Mouse (Mus musculus): ENCODE data around the gene Faim. TPM values are rescaled to one million over a fixed set of nuclear protein-coding genes. Genes with fewer than 3 reads are reported as not detected.

Faim gene
- total and polyA plus RNA-seq, 3 experiments = 35.7 to 83.5 (median 52.4) TPM

- TF ChIP-seq HCFC1 (IDR thresholded peaks at IDR 0.05; ENCODE audit: low read depth, low read length) (no peak), MAZ (IDR thresholded peaks at IDR 0.05; ENCODE audit: low read depth, low read length) (no peak), MAFK (IDR thresholded peaks at IDR 0.05; ENCODE audit: insufficient replicate concordance, low read length) (no peak), PAX5 (IDR thresholded peaks at IDR 0.05; ENCODE audit: low read length) (no peak), JUN (IDR thresholded peaks at IDR 0.05; ENCODE audit: insufficient read depth, low read depth, low read length) (no peak), KAT2A (IDR thresholded peaks at IDR 0.05; ENCODE audit: insufficient replicate concordance, low read length) (no peak), USF1 (IDR thresholded peaks at IDR 0.05; ENCODE audit: low read depth, low read length) (no peak), ZKSCAN1 (IDR thresholded peaks at IDR 0.05; ENCODE audit: borderline replicate concordance, low read depth, low read length) (no peak)
- H3K9me3 ChIP-seq (replicated peaks; ENCODE audit: low read length) = peaks cover 26% of the 10 kb centered on the region
- dilution Hi-C loops (cut with MboI; ENCODE audit: extremely low pct_ligation_motif_present, extremely low pct_unique_long_range_greater_than_20kb, low sequenced_read_pairs) (no loop called here), in situ Hi-C loops (cut with MboI; ENCODE audit: low pct_ligation_motif_present, low pct_unique_long_range_greater_than_20kb, low sequenced_read_pairs) (loop anchor here (25.0 kb wide), 1 partner anchor 321 kb away; no protein-coding TSS in a partner anchor)
- H3K36me3 ChIP-seq (replicated peaks in 1 of 2; ENCODE audit: control insufficient read depth in 1 of 2, insufficient read depth in 1 of 2, low read length in 1 of 2) = no peaks in the 10 kb centered on the region
- no peak overlapping the region for H3K27ac ChIP-seq (ENCODE audit: insufficient read depth, low read depth)
- DNase-seq (ENCODE audit: extremely low read depth) = no peak
- no peaks in the 10 kb centered on the region for H3K4me1 ChIP-seq (ENCODE audit: control insufficient read depth in 1 of 2, insufficient read depth in 2 of 2)
- no peak overlapping the region for H3K4me3 ChIP-seq (replicated peaks in 1 of 3; ENCODE audit: low read depth in 2 of 3, low read length in 2 of 3, poor library complexity in 1 of 3)
- no peak overlapping the region for H3K9ac ChIP-seq (ENCODE audit: insufficient read depth, low read depth)
- no peak overlapping the region for H3K4me2 ChIP-seq (ENCODE audit: insufficient read depth, low read depth, poor library complexity, severe bottlenecking)
- H3K27me3 ChIP-seq (replicated peaks) = peaks cover 3% of the 10 kb centered on the region
- H3K79me2 ChIP-seq (replicated peaks; ENCODE audit: control insufficient read depth, extremely low read depth, insufficient read depth, poor library complexity, severe bottlenecking) = no peaks in the 10 kb centered on the region
These were observed 27.5 kb upstream of the Faim start for GRCm38 (mm10) chr9:98958628-98959027.

DNA sequence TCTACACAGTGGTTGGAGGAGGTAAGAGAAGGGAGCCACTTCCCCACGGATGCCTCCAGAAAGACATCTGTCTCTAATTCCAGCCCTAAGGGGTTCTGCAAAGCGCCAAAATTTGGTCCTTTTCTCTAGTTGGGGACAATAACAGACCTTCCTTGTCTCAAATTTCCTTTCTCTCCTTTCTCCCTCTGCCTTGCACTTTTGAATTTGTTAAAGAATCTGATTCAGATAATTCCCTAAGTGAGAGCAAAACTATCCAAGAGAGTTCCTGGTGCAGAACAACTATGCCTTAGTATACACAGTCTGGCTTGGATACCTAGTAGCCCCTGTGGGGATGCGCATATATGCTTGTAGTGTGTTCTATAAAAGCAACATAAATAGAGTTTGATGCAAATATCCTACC lies 26.3 kb upstream of the Faim start:
- Histone ChIP-seq H3K27me3 (replicated peaks) (peaks cover 3% of the 10 kb centered on the region), H3K4me1 (ENCODE audit: control insufficient read depth in 1 of 2, insufficient read depth in 2 of 2) (no peaks in the 10 kb centered on the region), H3K9me3 (replicated peaks; ENCODE audit: low read length) (peaks cover 20% of the 10 kb centered on the region), H3K9ac (ENCODE audit: insufficient read depth, low read depth) (no peak overlapping the region), H3K4me3 (replicated peaks in 1 of 3; ENCODE audit: low read depth in 2 of 3, low read length in 2 of 3, poor library complexity in 1 of 3) (no peak overlapping the region), H3K36me3 (replicated peaks in 1 of 2; ENCODE audit: control insufficient read depth in 1 of 2, insufficient read depth in 1 of 2, low read length in 1 of 2) (no peaks in the 10 kb centered on the region), H3K27ac (ENCODE audit: insufficient read depth, low read depth) (no peak overlapping the region), H3K79me2 (replicated peaks; ENCODE audit: control insufficient read depth, extremely low read depth, insufficient read depth, poor library complexity, severe bottlenecking) (no peaks in the 10 kb centered on the region), H3K4me2 (ENCODE audit: insufficient read depth, low read depth, poor library complexity, severe bottlenecking) (no peak overlapping the region)
- dilution Hi-C loops (cut with MboI; ENCODE audit: extremely low pct_ligation_motif_present, extremely low pct_unique_long_range_greater_than_20kb, low sequenced_read_pairs) (no loop called here), in situ Hi-C loops (cut with MboI; ENCODE audit: low pct_ligation_motif_present, low pct_unique_long_range_greater_than_20kb, low sequenced_read_pairs) (loop anchor here (25.0 kb wide), 1 partner anchor 323 kb away; no protein-coding TSS in a partner anchor)
- TF ChIP-seq NELFE (IDR thresholded peaks at IDR 0.05; ENCODE audit: low read depth, low read length) (no peak), PAX5 (IDR thresholded peaks at IDR 0.05; ENCODE audit: low read length) (no peak), MEF2A (IDR thresholded peaks at IDR 0.05; ENCODE audit: borderline replicate concordance, low read depth, low read length) (no peak), RAD21 (IDR thresholded peaks at IDR 0.05; ENCODE audit: low read depth, low read length) (no peak)
- no peak for DNase-seq (ENCODE audit: extremely low read depth)

DNA sequence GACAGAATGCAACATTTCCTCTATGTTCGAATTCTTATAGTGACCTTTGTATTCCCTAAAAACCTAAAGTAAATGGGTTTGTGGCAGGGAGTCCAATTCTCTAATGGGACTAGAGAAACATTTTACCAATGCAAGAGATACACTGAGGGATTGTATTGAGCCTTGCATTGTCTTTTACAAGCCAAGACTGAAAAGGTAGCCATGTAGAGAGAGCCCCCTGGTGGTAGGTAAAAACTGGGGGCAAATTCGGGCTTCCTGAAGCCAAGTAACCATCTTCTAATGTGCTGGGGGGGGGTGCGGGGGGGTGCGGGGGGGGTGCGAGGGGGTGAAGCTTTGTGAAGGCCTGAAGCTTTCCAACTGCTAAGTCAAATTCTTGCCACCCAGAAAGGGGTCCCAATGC lies 25.8 kb upstream of the Faim start:
- Histone ChIP-seq H3K9ac (ENCODE audit: insufficient read depth, low read depth) (no peak overlapping the region), H3K27me3 (replicated peaks) (peaks cover 3% of the 10 kb centered on the region), H3K27ac (ENCODE audit: insufficient read depth, low read depth) (no peak overlapping the region), H3K79me2 (replicated peaks; ENCODE audit: control insufficient read depth, extremely low read depth, insufficient read depth, poor library complexity, severe bottlenecking) (no peaks in the 10 kb centered on the region), H3K4me2 (ENCODE audit: insufficient read depth, low read depth, poor library complexity, severe bottlenecking) (no peak overlapping the region), H3K4me3 (replicated peaks in 1 of 3; ENCODE audit: low read depth in 2 of 3, low read length in 2 of 3, poor library complexity in 1 of 3) (no peak overlapping the region), H3K4me1 (ENCODE audit: control insufficient read depth in 1 of 2, insufficient read depth in 2 of 2) (no peaks in the 10 kb centered on the region), H3K36me3 (replicated peaks in 1 of 2; ENCODE audit: control insufficient read depth in 1 of 2, insufficient read depth in 1 of 2, low read length in 1 of 2) (no peaks in the 10 kb centered on the region), H3K9me3 (replicated peaks; ENCODE audit: low read length) (peaks cover 16% of the 10 kb centered on the region)
- dilution Hi-C loops (cut with MboI; ENCODE audit: extremely low pct_ligation_motif_present, extremely low pct_unique_long_range_greater_than_20kb, low sequenced_read_pairs) = no loop called here
- DNase-seq (ENCODE audit: extremely low read depth) = peak; percentile 15
- in situ Hi-C loops (cut with MboI; ENCODE audit: low pct_ligation_motif_present, low pct_unique_long_range_greater_than_20kb, low sequenced_read_pairs) = loop anchor here (25.0 kb wide), 1 partner anchor 323 kb away; no protein-coding TSS in a partner anchor
- peak in 1 of 2 experiments; percentile 64; a peak in 2 of 4 replicates for TF ChIP-seq CTCF (conservative IDR thresholded peaks at IDR 0.05 in 1 of 2, IDR thresholded peaks at IDR 0.05 in 1 of 2; ENCODE audit: low read depth in 2 of 2, low read length in 2 of 2)
- no peak for TF ChIP-seq MAFK (IDR thresholded peaks at IDR 0.05; ENCODE audit: insufficient replicate concordance, low read length)
- TF ChIP-seq ZMIZ1 (IDR thresholded peaks at IDR 0.05; ENCODE audit: low read depth, low read length) = no peak
- peak; percentile 57 for TF ChIP-seq SMC3 (IDR thresholded peaks at IDR 0.05; ENCODE audit: low read depth, low read length)
- TF ChIP-seq RAD21 (IDR thresholded peaks at IDR 0.05; ENCODE audit: low read depth, low read length) = peak; percentile 46
